Mouse (Mus musculus) stomach, adult 2 months (tissue): Measurements from ENCODE around the gene Commd6. TPM values are rescaled to one million over a fixed set of nuclear protein-coding genes. Genes with fewer than 3 reads are reported as not detected.

Experiments used
- polyA plus RNA-seq: library from polyadenylated mRNA; depleted of rRNA; stranded (reverse); fragments of >200 nt; gene quantifications from 2 replicates; pipeline ENCODE4 v1.2.3, GENCODE M21; 2012; rRNA removed

Gene Commd6
- polyA plus RNA-seq, result 7.8 and 8.3 TPM in 2 replicates

DNA sequence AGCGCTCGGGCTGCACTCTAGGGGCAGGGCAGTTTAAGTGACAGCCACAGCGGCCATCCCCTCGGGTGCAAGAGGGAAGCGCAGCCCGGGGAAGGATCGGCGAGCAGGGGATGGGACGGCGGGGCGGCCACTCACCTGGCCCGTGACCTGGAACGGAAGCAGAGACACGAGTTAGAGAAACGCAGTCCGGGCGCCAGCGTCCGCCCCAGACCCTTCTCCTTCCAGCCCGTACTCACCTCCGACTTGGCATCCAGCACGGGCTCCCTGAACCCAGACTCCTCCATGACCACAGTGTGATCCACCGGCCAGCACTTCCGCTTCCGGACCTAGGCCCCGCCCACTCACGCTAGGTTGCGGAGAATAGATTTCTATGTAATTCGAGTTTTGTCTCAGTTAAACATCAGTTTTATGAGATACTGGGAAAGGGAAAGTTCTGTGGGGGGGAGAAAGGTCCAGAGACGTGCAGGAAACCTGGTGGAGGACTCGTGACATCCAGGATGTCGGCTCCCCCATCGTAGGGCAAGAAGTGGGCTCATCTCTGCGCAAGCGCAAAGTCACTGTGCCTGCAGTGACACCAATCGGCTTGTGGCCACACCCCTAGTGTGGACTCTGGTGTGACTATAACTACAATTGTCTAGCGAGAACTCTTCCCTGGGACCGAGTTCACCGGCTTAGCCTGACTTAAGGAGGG, at the start of gene Commd6:
Gene Commd6 (minus strand): TSS at position 534 of the 691 bp plus-strand sequence.

DNA sequence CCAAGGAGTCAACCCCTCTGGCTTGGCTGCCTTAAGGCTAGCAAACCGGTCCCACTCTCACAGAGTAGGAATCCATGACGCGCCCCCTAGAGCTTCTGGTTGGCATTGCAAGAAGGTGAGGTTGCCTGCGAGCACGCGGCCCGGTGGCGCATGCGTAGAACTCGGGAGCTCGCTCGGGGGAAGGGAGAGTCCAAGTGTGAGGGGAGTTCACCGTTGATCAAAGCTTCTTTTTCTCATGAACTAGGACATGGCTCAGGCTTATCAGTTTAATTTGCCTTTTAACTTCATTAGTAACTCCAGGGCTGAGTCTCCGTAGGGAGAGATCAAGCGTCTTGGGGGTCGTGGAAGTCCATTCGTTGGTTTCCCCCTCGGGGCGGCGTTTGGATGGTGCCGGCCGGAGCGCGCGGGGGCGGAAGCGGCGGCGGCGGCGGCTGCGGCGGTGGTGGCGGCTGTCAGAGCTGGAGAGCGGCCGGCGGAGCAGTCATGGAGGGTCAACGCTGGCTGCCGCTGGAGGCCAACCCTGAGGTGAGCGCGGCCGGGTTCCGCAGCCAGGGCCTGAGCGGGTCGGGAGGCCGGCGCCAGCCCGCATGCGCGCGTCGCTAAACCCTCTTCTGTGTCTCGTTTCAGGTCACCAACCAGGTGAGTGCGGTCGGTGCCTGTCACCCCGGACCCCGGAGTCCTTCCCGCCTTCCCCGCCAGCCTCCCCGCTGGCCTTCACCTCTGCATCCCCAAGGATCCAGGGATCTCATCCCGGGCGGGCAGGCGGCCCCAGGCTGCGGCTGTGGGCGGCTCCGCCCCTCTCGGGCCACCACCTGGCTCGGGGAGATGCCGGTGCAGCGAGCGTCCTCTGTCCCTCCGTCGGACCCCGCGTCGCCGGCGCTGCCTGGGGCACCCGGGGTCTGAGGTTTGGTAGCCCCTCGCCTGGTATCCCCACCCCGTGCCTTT, 13.4 kb upstream of the Commd6 start, which contains the start of gene Uchl3:
Gene Uchl3 (plus strand): TSS at position 387 of the 945 bp plus-strand sequence.

DNA sequence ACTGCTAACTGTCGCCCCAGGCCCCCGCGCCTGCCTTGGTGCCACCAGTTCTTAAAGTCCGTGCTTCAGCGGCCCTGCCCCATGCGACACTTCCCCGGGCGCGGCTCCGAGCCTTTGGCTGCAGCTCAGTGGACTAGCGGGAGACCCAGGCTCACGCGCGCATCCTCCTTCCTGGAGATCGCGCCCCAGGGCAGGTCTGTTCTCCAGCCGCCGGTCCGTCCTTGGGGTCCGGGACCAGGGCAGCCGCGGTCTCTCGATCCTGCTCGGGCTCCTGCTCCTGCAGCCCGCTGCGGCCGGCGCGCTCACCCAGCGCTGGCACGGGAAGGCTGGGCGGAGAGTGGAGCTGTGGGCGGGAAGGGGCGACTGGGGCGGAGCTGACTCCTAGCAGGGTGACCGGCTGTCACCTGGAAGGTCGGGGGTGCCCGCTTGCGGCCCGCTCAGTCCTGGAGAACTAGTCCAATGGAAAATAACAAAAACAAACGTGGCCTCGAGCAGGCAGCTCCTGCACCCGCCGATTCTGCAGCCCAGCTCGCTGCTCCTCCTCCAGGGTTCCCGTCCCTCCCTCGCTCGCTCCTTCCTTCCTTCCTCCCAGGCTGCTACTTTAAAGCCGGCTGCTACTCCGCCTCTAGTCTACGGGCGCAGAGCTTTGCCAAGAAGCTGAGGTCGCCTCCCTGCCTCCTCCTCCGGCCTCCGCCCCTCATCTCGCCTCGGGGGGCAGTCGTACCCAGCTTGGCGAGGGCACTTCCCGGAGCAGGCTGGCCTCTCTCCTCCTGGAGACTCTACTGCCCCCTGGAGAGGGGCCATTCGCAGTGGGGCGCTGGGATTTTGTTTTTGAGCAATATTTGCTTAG, 31.7 kb downstream of the Commd6 start, which contains the start of gene Tbc1d4:
Gene Tbc1d4 (minus strand): TSS at position 673 of the 850 bp plus-strand sequence.

Other genes with a start within 250 kb of the Commd6 start
- gene Tbc1d4, start 31.5 kb downstream of the Commd6 start, polyA plus RNA-seq, result 1.8 and 1.9 TPM in 2 replicates
- 4.5 and 6.5 TPM in 2 replicates for gene Uchl3, start 13.3 kb upstream of the Commd6 start, polyA plus RNA-seq
- gene Gm9922, start 89.1 kb upstream of the Commd6 start, polyA plus RNA-seq, result 1.7 and 2.9 TPM in 2 replicates
- 46.0 and 56.5 TPM in 2 replicates for gene Lmo7, start 89.3 kb upstream of the Commd6 start, polyA plus RNA-seq